Mouse (Mus musculus) embryo, embryonic 10.5 days (tissue): ENCODE results near the gene Nme6.
A peak's percentile ranks its signal among the peaks of the same experiment; 100 is the strongest.

Experiments
- DNase-seq: peaks from one replicate; pipeline ENCODE4 v3.0.0-alpha.2; 2015; ENCODE audit warnings: low spot score

Nme6 gene

DNA sequence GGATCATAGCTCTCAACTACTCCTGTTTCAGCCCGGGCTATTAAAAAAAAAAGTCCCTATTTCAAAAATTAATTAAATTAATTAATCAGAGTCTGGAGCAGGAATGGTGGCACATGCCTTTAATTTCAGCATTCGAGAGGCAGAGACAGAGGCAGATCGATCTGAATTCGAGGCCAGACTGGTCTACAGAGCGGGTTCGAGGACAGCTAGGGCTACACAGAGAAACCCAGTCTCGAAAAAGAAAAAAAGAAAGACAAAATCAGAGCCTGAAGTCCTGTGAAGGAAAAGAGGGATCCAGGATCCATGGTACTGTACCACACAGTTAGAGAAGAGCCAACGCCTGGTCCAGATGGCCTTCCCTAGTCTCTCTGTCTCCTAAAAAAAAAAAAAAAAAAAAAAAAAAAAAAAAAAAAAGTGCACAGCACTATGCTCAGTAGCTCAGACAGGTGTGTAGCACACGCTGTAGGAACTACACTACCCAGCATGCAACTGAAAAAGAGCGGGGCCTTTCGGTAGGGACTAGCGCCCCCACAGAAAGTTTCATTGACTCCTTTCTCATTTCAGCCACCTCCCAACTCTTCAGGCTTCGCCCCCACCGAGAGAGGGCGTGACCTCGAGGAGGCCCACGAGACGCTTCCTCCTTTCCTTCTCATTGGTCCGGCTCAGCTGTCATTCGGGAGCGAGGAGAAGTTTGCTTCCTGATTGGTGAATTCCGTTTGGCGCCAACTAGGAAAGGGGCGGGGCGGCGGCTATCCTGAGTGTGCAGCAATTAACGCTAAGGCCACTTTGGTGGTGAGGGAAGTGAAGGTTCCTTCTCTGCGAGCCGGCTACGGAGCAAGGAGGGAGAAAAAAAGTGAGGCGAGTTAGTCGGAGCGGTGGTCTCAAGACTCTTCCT lies 42.5 kb downstream of the Nme6 start, which contains the start of gene Cdc25a:
TSS of gene Cdc25a (plus strand) at position 783 of the 895 bp plus-strand sequence.
- DNase-seq: peak; percentile 99

DNA sequence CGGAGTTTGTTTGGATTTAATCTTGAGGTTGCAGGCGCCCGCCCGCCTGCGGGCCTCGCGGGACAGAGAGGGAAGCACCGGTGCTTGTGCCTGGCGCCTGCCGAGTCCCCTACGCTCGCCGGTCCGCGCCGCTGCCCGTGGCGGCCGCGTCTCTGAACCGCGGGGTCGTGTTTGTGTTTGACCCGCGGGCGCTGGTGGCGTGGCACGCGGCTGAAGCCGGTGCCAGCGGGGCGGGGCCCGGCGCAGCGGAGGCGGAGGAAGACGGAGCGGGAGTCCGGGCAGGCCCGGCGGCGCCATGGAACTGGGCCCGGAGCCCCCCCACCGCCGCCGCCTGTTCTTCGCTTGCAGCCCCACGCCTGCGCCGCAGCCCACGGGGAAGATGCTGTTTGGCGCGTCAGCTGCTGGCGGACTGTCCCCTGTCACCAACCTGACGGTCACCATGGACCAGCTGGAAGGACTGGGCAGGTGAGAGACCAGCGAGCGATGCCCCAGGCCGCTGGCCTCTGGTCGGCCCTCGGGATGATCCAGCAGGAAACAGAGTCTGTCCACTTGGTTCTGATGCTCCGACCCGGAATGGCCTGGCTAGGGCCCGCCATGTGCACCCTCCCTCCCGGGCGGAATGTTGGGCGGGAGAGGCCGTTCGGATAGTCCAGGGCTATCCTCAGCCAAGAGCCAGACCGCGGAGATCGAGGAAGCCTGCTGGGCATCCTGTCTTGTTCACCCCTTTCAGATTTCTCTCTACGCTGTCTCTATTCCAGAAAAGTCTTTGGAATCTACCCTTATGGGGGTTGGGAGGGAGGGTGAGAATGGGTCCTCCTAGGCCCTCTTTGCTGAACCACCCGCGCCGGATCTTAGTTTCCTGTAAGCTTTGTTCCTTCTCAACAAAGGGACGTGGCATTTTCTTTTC lies 43.4 kb downstream of the Nme6 start:
- DNase-seq: peak; percentile 55

DNA sequence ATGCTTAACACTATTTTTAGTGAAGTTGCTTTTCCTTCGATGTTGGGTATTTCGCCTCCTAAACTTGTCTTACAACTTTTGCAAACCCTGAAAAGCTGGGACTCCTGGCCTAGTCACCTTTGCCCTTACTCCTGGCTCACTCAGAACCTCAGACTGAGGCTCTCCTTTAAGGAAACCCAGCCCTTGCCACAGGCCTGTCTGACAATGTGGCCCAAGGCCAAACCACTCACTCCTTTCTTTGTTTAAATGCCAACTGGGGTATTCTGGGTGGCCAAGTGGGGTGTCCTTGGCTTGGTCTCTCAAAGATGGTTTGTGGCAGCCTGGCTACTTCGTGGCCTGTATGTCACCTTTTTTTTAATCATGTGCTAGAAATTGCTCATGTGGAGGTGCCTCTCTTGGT lies 44.2 kb downstream of the Nme6 start:
- peak; percentile 37 for DNase-seq

DNA sequence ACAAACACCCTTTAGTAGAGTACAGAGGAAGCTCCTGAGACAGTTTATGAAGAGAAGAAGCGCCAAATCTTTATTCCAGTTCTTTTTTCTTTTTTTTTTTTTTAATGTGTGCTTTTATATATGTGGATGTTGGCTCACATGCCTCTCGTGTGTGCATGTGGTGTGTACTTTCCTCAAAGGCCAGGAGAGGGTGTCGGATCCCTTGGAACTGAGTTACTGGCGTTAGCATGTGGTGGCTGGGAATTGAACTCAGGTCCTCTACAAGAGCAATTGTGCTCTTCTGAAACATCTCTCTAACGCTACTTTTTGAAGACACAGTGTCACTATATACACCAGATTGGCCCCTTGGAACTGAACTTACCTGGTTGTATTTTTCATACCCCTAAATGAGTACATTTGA lies 45.1 kb downstream of the Nme6 start:
- no peak for DNase-seq

DNA sequence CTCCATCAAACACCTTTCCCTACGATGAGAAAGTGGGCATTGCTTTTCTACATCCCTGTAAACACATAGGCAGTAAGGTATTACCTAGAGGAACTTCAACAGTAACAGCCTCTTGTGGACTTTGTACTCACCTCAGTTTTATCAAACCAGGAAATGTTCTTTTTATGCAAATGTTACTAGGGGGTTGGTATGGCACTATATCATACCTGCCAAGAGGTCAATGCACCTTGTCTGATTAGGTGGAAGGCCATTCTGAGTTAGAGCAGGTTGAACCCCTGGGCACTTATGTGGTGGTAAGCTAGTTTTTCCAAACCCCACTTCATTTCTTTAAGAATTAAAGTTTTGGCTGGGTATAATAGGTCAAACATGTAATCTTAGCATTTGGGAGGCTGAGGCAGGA lies 46.8 kb downstream of the Nme6 start:
- no peak for DNase-seq

DNA sequence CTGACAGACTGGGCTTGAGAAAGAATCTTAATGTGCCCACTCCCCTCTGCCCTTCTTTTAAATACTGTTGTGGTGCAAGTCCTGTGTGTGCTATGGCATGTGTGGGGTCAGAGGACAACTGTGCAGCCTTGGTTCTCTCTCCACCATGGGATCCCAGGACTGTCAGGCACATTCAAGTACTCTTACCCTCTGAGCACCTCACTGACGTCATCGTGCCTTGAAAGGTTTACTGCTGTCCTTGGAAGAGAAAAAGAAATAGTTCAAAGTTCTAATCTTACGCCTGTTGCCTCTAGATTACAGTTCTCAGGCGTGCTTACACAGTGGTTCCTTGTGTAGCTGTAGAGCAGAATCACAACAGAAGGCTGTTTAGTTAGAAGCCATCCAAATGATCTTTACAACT lies 53.7 kb downstream of the Nme6 start:
- DNase-seq: no peak

DNA sequence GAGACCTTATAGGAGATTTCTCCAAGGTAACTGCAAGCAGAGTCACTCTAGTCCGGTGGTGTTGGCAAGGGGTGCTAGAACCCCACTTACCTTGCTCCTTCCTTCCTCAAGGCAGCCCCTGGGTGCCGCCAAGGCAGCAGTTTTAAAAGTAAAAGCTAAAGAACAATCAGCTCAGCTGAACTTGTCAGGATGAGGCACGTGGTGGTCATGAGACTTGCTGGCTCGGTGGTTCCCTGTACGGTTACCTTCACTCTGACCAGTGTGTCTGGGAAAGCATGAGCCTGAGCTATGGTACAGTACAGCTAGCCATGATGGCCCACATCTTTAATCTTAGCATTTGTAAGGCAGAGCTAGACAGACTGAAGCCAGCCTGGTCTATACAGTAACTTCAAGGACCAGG lies 54.8 kb downstream of the Nme6 start:
- no peak for DNase-seq

DNA sequence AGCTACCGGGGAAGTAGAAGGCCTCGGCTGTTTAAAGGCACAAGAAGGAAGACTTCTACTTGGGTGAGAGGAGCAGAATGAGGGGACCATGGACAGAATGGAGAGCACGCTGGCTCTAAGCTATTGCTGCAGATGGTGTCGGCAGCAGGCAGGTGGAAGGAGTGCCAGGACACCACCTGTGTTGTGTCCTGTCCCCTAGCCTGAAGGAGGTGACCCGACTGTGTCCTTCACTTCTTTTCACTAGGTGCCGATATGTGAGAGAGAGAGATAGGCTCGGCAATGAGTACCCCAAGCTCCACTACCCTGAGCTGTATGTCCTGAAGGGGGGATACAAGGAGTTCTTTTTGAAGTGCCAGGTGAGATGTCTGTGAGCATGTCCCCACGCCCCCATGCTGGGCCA lies 59.0 kb downstream of the Nme6 start:
- no peak for DNase-seq
